In the genomic region with DNA sequence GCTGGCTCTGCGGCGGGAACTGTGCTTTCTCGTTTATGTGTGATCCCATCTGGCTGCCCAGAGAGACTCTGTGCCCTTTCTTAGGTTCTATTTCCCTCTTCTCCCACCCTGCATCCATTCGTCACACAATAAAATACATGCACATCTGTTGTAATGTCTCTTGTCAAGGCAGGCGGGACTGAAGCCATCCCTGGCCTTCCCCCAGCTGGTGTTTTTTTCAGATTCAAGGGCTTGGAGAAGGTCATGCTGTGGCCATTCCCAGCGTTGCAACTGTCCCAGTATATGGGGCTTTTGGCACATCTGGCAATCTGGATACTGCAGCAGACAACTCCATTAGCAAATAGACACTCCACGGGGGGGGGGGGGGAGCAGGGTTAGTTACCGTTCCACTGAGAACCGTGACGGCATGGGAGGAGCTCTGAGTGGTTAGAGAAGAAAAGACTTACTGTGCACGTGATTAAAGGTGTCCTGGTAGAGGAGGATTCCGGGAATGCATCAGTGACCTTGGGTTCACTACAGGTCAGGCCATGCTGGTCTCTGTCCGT, we compare ENCODE assay signal across 15 mouse cellular contexts.
DNase-seq lines count a peak whose midpoint lies in the region; ATAC-seq lines count a peak whose summit lies in the region.
"Had no signal": no experiment of that assay in that cellular context is flagged by ENCODE, and none has a peak within 500 bp of the region (broad histone marks: within the 10 kb centered on the region; RNA-seq: fewer than 3 reads in every experiment).

No protein-coding gene starts in this region.

- H3K36me3 ChIP-seq in midbrain, embryonic 11.5 days (ENCODE audit: control insufficient read depth, insufficient read depth, low read length): no peaks in the 10 kb centered on the region
- H3K36me3 ChIP-seq in midbrain, embryonic 15.5 days (replicated peaks): no peaks in the 10 kb centered on the region
- H3K36me3 ChIP-seq: embryonic facial prominence, embryonic 13.5 days; liver, embryonic 13.5 days had no signal

- 53% methylated on average over 13 of the region's 13 CpGs for WGBS in midbrain, embryonic 11.5 days
- 44% methylated on average over 13 of the region's 13 CpGs for WGBS in midbrain, embryonic 15.5 days

- H3K4me1 ChIP-seq in midbrain, embryonic 11.5 days (ENCODE audit: control insufficient read depth, insufficient read depth, low read length): no peaks in the 10 kb centered on the region; the same call in 1 of the 2 replicates
- H3K4me1 ChIP-seq in midbrain, embryonic 15.5 days: peaks cover 4% of the 10 kb centered on the region; the same call in 1 of the 2 replicates
- H3K4me1 ChIP-seq: embryonic facial prominence, embryonic 13.5 days; forebrain, embryonic 13.5 days; liver, embryonic 13.5 days; megakaryocyte, embryonic 14.5 days had no signal

- peak; percentile 6 for DNase-seq in kidney, adult 9 months
- DNase-seq in kidney, postnatal 36 days: no peak
- DNase-seq in midbrain, embryonic 11.5 days (ENCODE audit: low spot score, missing footprints): peak; percentile 81
- peak; percentile 42 for DNase-seq in embryo, embryonic 11 days
- DNase-seq in adipocyte (ENCODE audit: low spot score): no peak
- no peak for DNase-seq in thymus, postnatal 4 days
- DNase-seq: cerebellum, adult 8-10 months; heart, postnatal 4 days; liver, embryonic 13.5 days; thymus, postnatal 14 days had no signal

- H3K4me3 ChIP-seq in midbrain, embryonic 11.5 days (ENCODE audit: low read depth, low read length): no peak overlapping the region
- H3K4me3 ChIP-seq in midbrain, embryonic 15.5 days: no peak overlapping the region
- H3K4me3 ChIP-seq: embryonic facial prominence, embryonic 13.5 days; forebrain, embryonic 13.5 days; liver, embryonic 13.5 days; megakaryocyte, embryonic 14.5 days had no signal

- ATAC-seq in midbrain, embryonic 11.5 days (ENCODE audit: low FRiP score): no peak
- ATAC-seq in midbrain, embryonic 15.5 days (replicated peaks): no peak
- ATAC-seq: forebrain, embryonic 13.5 days had no signal

- H3K9ac ChIP-seq in midbrain, embryonic 11.5 days (ENCODE audit: low read length): no peak overlapping the region
- no peak overlapping the region for H3K9ac ChIP-seq in midbrain, embryonic 15.5 days
- H3K9ac ChIP-seq: embryonic facial prominence, embryonic 13.5 days; forebrain, embryonic 13.5 days; liver, embryonic 13.5 days had no signal

- no peak overlapping the region for H3K27ac ChIP-seq in midbrain, embryonic 11.5 days (ENCODE audit: low read depth, low read length)
- no peak overlapping the region for H3K27ac ChIP-seq in midbrain, embryonic 15.5 days
- H3K27ac ChIP-seq: embryonic facial prominence, embryonic 13.5 days; forebrain, embryonic 13.5 days; liver, embryonic 13.5 days had no signal

- no peaks in the 10 kb centered on the region for H3K27me3 ChIP-seq in midbrain, embryonic 11.5 days (ENCODE audit: control insufficient read depth, insufficient read depth, low read length)
- H3K27me3 ChIP-seq in midbrain, embryonic 15.5 days (replicated peaks): no peaks in the 10 kb centered on the region
- H3K27me3 ChIP-seq: CH12.LX; embryonic facial prominence, embryonic 13.5 days; forebrain, embryonic 13.5 days; liver, embryonic 13.5 days; megakaryocyte, embryonic 14.5 days had no signal

- no peak overlapping the region for H3K4me2 ChIP-seq in midbrain, embryonic 11.5 days
- no peak overlapping the region for H3K4me2 ChIP-seq in midbrain, embryonic 15.5 days
- H3K4me2 ChIP-seq: embryonic facial prominence, embryonic 13.5 days; forebrain, embryonic 13.5 days; liver, embryonic 13.5 days had no signal

- H3K9me3 ChIP-seq in midbrain, embryonic 11.5 days (ENCODE audit: control insufficient read depth, low read length): no peaks in the 10 kb centered on the region
- H3K9me3 ChIP-seq in midbrain, embryonic 15.5 days: no peaks in the 10 kb centered on the region
- H3K9me3 ChIP-seq: embryonic facial prominence, embryonic 13.5 days; forebrain, embryonic 13.5 days; liver, embryonic 13.5 days; megakaryocyte, embryonic 14.5 days had no signal

Comparison
In these comparisons a context has a peak if more than half of its experiments do, and no peak if none do; other contexts are left out.
1. DNase-seq: peak in kidney, adult 9 months (single experiment), midbrain, embryonic 11.5 days (single experiment) and embryo, embryonic 11 days (single experiment); none in kidney, postnatal 36 days (0 of 2), adipocyte (single experiment) and thymus, postnatal 4 days (single experiment).